Mouse (Mus musculus): ENCODE data around the gene Alg1.

- TF ChIP-seq EP300 (IDR thresholded peaks at IDR 0.05) (no peak), CTCF (IDR thresholded peaks at IDR 0.05) (no peak)
These were observed 38.1 kb downstream of the Alg1 start for GRCm38 (mm10) chr16:5271411-5272035.
